Mouse (Mus musculus) spleen, embryonic (tissue): ENCODE results near the gene Gper1.
"Not testable (repeated sequence)": the region's sequence is repeated elsewhere in the genome, so short reads cannot be mapped to it uniquely, and the experiment has no call there.

ENCODE experiments used
- CTCF ChIA-PET: fragments of 350-600 bp; sonication (Branson Sonifier 250); formaldehyde crosslinking; loops from one replicate; lab custom pipeline; 2022; lab: Charles Lee

Gper1 gene

DNA sequence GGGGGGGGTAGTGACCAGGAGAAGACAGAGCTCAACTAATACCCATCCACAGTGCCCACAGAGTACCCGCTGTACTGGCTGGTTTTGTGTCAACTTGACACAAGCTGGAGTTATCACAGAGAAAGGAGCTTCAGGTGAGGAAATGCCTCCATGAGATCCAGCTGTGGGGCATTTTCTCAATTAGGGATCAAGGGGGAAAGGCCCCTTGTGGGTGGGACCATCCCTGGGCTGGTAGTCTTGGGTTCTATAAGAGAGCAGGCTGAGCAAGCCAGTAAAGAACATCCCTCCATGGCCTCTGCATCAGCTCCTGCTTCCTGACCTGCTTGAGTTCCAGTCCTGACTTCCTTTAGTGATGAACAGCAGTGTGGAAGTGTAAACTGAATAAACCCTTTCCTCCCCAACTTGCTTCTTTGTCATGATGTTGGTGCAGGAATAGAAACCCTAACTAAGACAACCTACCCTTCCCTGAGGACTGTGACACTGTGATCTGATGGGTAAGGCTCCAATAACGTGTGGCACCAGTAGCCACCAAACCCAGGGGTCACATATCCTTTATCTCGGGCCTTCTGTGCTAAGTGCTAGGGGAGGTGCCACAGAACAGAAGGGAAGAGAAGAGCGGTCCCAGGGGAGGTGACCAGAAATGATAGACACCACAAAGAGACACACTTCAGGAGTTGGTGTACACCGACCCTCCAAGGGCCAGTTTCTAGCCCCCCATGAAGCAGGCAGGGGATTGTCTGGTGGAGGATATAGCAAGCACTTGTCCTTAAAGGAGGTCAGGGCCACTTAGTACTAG lies 32.4 kb upstream of the Gper1 start:
- CTCF ChIA-PET = not testable (repeated sequence)

DNA sequence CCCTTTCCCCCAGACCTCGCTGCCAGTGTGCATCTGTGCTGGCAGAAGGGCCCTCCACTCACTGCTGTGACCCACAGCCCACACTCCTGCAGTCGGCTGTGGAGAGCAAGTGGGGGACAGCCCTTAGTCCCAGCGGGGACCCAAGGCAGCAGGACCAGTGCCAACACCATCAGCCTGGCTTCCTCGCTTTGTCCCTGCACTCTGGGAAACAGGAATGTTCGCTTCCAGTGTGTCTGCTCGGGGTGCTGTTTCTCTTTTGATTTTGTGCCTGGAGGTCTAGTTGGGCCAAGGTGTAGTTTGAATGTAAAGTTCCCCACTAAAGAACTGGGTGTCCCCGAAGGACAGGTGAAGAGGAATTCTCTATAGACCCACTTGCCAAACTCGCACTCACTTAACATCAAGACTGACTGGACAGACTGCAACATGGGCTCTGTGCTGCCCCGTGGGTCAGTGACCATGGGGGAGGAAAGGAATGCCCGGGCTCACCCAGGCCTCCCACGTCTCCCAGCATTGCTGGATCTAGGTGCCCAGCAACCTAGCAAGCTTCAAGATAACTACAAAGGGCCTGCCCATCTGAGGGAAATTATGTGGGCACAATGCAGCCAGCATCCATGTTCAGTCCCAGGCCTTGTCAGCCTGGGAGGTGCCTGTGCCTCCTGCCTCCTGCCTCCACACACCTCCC lies 31.5 kb upstream of the Gper1 start:
- CTCF ChIA-PET = no interaction called here

DNA sequence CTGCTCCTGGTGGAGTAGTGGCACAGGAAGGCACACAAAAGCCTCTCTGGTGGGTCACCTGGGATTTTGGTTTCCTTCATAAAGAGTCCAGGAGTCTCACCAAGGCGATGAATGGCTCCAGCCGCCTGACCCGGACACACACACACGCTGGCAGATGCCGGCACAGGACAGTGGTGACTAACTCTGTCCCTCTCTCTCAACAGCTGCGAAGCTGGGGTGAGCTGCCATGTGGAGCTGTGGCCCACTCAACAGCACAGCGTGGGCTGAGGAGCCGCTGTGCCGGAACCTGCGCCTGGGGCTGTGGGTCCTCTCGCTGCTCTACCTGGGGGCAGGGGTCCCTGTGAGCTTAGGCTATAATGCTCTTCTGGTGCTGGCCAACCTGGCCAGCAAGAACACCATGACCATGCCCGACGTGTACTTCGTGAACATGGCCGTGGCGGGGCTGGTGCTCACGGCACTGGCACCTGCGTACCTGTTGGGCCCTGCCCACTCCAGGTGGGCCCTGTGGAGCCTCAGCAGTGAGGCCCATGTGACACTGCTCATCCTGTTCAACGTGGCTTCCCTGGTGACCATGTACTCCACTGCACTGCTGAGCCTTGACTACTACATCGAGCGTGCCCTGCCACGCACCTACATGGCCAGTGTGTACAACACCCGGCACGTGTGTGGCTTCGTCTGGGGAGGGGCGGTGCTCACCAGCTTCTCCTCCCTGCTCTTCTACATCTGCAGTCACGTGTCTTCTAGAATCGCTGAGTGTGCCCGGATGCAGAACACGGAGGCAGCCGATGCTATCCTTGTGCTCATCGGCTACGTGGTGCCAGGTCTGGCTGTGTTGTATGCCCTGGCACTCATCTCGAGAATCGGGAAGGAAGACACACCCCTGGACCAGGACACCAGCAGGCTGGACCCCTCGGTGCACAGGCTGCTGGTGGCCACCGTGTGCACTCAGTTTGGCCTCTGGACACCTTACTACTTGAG lies 30.4 kb upstream of the Gper1 start:
- CTCF ChIA-PET = no interaction called here

DNA sequence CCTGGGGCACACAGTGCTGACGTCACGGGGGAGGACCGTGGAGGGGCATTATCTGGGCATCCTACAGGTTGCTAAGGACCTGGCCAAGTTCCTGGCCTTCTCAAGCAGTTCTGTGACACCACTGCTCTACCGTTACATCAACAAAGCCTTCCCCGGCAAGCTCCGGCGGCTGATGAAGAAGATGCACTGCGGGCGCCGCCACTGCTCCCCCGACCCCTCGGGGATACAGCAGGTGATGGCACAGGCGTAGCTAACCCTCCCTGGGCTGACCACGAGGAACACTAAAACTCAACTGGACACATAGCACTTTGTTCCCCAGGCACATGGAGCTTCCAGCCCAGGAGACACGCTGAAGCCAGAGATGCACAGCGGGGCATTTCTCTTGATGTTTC lies 29.8 kb upstream of the Gper1 start:
- CTCF ChIA-PET = interaction anchor here (0.6 kb wide), 1 partner anchor 9 kb away, joined by 4 read pairs; no protein-coding TSS in a partner anchor

DNA sequence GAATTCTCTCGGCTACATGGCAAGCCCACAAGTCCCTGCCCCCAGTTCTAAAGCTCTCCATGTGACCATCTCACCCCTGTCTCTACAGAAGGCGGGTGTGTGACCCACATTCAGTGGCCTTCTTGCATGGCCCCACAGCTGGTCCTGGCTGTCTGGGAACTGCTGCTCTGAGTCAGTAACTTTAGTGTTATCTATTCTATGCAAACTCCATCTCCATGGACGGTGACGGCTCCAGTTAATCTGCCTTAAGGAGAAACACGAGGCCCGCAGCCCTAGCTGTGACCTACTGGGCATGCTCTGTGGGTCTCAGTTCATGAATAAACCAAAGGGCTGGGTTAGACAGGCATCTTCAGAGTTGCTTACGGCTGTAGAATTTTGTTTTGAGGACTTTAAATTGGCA lies 28.6 kb upstream of the Gper1 start:
- CTCF ChIA-PET = interaction anchor here (1.1 kb wide), 1 partner anchor 20 kb away, joined by 4 read pairs; no protein-coding TSS in a partner anchor

DNA sequence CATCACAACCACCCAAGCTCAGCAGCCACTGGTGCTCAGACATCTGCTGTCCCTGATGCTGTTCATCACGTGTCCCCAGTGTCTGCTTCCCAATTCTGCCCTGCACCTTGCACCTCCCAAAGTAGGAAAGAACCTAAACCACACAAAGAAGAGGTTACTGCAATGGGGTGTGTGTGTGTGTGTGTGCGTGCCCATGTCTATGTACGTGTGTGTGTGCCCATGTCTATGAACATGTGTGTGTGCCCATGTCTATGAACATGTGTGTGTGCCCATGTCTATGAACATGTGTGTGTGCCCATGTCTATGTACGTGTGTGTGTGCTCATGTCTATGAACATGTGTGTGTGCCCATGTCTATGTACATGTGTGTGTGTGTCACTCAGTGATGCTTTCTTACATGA lies 27.4 kb upstream of the Gper1 start:
- CTCF ChIA-PET = interaction anchor here (0.7 kb wide), 2 partner anchors 13 to 15 kb away, joined by 3 to 4 read pairs; no protein-coding TSS in a partner anchor

DNA sequence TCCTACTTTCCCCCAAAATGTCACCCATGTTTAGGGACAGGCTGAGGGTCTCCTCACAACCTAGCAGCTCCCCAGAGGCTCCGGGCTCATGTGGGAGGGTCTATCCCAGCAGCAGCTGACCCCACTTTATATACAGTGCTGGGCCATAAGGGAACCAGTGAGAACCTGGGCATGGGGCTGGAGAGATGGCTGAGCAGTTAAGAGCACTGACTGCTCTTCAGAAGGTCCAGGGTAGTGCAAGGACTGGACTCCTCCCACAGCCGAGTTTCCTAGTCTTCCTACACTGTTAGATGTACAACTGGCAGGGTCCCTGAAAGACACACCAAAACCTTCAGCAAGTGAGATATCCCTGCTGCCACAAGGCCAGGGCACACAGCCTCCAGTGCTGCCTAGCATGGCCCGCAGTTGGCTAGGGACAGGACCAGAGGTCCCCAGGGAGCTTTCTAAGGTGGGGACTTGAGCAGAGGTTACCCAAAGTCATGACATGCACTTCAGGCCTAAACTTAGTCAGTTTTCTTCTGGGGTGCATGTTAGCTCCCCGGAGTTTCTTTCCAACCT lies 25.5 kb upstream of the Gper1 start:
- CTCF ChIA-PET = interaction anchor here (0.5 to 2.6 kb wide), 5 partner anchors 14 to 208 kb away, joined by 3 to 16 read pairs (median 7); no protein-coding TSS in a partner anchor

DNA sequence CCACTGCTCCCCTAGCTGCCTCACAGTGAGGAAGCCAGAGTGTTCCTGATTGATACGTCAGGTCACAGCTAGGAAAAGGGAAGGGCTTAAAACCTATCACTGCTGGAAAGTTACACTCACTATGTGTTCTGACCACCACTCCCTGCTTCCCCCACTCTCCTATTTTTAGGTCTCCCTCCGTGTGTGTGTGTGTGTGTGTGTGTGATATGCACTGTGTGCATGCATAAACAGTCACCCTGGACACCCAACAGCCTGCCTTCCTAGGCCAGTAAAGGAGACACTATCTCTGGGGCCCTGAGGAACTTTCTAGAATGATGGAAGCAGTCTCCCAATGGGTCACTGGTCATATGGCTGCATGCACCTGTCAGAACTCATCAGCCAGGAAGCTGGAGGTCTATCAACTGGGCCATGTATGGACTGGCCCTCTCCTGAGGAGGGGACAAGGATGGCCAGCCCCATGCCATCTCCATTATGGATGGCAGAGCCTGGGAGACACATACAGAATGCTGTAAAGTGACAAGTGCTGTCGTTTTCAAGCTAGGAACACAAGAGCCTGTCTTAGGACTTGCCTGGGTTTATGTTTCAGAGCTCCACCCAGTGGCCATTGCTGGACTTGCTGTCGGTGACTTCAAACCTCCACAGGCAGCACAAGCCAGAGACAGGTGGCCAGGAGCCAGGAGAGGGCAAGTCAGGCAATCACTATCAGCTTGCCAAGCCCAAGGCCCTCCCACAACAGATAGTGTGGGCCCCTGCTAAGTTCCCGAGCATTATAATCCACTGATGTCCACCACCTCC lies 24.8 kb upstream of the Gper1 start:
- CTCF ChIA-PET = interaction anchor here (0.5 to 2.6 kb wide), 6 partner anchors 15 to 209 kb away, joined by 3 to 16 read pairs (median 6); no protein-coding TSS in a partner anchor

DNA sequence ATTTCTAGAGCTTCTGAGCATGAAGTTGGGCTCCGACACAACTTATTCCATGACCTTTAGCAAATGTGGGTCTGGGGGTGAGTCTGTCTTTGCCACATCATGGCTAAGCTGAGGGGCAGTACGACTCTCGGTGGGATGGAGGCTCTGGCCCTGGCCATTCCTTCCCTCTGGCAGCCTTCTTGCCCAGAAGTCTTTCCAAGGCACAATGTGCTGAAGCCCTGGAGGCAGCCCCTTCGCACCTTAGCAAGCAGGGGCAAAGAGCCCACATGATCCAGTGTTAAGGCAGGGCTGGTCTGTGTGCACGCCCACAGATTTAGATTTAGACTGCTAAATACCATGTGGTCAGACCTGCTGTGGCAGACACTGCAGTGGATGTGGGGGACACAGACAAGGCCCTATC lies 24.2 kb upstream of the Gper1 start:
- CTCF ChIA-PET = interaction anchor here (0.6 to 2.6 kb wide), 4 partner anchors 16 to 106 kb away, joined by 3 to 16 read pairs (median 6); no protein-coding TSS in a partner anchor

DNA sequence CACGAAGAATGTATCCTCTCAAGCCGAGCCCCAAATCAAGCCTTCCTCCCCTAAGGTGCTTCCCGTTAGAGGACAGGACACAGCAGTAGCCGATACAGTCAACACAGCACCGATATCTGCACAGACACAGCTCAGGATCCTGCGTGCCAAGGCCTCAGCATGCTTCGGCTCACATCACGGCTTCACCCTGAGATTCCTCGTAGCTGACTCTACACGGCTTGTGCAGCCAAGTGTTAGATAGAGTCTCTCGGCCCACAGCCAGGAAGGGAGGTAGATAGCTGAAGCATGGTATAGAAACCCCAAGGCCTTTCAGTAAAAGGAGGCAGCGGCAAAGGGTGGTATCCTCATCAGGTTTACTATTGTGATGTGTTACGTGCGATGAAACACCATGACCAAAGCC lies 23.0 kb upstream of the Gper1 start:
- CTCF ChIA-PET = interaction anchor here (0.7 kb wide), 1 partner anchor 1489 kb away, joined by 3 read pairs; no protein-coding TSS in a partner anchor

DNA sequence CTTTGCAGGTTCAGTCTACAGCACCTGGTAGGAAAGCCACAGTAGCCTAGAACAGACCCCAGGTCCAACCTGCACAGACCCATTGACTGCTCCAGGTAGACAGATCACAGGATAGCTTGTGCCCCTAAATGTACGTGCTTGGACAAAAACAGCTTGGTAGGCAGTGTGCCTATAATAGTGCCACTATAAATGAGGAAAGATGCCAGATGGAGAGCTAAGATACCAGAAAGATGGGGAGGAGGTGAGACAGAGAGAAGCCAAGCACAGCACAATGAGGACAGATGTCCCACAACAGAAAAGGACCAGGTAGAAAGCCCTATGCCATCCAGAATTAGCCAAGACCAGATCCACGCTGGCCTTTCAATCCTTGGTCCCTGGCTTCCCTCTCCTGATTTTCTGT lies 20.8 kb upstream of the Gper1 start:
- CTCF ChIA-PET = no interaction called here

DNA sequence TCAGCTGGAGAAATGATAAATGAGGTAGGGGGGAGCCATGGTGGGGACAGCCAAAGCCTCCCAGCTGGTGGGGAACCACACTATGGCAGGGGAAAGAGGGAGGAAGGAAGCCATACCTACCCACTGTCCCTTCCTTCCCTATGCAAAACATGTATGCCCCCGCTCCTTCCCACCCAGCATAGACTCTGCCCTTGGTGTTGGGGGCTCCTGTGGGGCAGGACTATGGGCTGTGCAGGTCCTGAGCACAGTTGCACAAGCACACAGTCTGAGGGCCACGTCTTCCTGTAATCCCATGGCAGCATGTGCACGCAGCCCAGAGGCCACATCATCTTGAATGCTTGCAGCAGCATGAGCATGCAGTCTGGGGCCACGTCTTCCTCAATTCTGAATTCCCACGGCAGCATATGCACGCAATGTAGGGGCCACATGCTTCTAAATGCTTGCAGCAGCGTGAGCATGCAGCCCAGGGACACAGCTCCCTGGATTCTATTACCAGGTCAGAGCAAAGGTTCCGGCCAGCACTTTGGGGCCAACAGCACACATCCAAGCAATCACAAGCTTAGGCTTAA lies 19.2 kb upstream of the Gper1 start:
- CTCF ChIA-PET = no interaction called here

DNA sequence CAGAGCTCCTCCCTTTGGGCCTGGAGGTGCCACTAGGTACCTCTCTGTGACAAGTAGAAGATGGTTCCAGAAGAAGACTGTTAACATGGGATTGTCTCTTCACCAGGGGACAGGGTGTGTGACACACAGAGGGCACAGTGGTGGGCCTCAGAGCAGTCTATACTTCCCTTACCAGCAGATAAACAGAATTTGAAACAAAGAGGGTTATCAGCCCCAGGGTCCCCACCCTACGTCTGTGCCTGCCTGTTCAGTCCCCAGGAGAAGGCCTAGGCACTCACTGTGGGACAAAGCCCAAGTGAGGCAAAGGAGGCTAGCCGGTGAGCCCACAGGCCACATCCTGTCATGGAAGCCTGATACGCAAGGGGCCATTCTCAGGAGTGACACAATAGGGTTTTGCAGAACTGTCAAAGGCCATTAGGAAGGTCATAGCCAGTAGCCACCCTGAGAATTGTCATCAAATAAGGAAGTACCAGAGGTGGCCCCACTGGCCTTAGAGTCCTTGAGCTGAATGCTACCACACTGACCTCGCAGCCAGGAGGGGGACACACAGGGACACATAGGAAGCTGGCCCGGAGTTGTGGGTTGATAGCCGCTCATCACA lies 18.1 kb upstream of the Gper1 start, which contains the start of gene C130050O18Rik:
C130050O18Rik (plus strand) TSS at position 480 of the 601 bp plus-strand sequence.
- CTCF ChIA-PET = interaction anchor here (0.5 to 0.8 kb wide), 2 partner anchors 63 to 80 kb away, joined by 5 read pairs; no protein-coding TSS in a partner anchor

DNA sequence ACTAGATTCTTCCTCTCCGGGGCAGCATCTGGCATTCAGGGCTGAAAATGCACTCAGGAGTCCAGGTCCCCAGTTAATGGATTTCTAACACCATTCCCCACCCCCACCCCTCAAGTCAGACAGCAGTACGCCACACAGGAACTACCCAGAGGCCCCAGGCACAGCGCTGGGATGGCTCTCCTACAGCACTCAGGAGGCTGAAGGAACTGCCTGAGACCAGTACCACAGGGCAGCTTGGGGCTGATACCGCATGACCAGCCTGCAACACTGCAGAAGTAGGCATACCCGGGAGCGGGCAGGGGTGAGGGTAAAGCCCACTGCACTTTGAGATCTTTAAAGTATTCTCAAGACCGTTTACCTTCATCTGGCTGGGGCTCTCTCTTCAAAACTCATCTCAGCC lies 17.5 kb upstream of the Gper1 start:
- CTCF ChIA-PET = no interaction called here

DNA sequence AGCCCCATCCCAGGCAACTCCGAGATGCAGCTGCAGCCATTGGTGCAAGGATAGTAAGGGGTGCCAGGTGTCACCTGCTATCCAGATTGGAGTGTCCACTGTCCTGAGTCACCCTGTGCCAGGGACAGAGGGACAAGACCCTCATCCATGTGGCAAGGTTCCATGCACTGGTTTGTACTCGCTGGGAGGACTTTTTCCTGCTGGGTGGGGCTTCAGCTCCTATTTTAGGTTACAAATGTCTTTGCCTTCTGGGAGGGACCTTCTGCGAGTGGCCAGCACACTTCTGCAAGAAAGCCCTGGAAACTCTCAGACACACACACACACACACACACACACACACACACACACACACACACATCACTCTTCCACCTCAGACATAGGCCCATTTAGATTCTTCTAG lies 17.0 kb upstream of the Gper1 start:
- CTCF ChIA-PET = no interaction called here

DNA sequence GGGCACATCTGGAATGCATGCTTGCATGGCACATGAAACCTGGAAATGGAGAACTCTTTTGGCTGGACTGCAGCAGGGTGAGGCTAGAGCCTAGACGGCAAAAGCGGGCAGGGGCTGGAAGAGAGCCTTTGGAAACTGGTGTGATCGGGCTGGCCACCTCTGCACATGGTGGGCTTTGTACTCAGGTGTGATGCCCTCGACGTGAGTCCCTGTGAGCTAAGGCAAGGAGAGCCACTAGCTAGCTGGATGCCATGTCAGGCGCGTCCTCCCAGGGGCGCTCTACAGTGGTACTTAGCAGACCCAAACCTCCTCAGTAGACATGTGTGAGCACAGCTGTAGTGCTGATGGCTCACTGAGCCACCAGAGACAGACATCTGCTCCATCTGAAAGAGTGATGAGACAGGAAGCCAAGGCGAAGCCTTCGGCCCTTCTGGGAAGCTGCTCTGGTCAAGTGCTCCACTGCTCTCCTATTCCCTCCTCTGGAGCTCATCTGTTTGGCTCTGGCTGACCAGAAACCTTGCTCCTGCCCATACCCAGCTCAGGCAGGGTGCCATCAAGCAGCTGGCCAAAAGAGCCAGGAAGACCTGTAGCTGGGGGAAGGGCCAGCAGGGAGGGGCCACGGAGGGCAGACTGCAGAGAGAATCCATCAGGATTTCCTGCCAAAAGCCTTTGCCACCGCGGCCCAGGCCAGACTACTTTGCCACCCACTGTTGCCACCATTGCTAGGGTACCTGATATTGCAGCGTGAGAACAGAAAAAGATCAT lies 15.6 kb upstream of the Gper1 start:
- CTCF ChIA-PET = interaction anchor here (0.7 kb wide), 1 partner anchor 59 kb away, joined by 3 read pairs; no protein-coding TSS in a partner anchor

DNA sequence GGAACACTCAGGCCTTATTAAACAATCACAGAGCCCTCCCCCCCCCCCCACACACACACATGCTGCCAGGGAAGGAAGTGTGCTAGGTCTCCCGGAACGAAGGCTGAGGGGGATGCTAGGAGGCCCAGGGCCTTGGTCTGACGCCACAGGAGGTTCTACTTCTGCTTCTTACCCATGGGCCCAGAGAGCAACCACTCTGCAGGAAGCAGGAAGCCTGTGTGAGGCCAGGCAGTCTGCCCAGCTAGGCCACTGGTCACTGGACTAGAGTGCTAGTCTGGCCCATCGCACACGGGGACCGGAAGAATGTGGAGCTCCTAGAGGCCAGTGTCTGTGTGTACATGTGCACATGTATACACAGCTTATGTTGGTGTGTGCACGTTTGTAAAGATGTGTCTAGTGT lies 14.4 kb upstream of the Gper1 start:
- CTCF ChIA-PET = interaction anchor here (0.6 kb wide), 3 partner anchors 9 to 1659 kb away, joined by 3 to 5 read pairs (median 5); no protein-coding TSS in a partner anchor

DNA sequence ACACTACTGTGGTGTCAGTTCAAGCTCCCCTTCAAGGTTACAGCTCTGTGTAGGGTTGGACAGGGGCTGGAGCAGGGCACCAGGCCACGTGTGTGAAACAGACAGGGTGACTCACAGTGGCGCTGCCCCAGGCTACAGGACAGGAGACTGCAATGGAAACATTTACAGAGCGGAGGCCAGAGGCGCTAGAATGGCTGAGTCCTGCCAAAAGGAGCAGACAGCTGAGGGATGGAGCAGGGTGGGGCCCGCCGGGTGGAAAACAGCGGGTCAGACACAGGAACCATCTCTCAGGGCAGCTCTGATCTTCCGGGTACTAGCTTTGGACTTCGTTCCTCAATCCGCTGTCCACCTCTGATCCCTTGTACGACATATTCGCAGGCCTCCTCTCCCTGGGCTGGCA lies 13.5 kb upstream of the Gper1 start:
- CTCF ChIA-PET = no interaction called here
